25 mouse cellular contexts compared by ENCODE assay signal in the genomic region with DNA sequence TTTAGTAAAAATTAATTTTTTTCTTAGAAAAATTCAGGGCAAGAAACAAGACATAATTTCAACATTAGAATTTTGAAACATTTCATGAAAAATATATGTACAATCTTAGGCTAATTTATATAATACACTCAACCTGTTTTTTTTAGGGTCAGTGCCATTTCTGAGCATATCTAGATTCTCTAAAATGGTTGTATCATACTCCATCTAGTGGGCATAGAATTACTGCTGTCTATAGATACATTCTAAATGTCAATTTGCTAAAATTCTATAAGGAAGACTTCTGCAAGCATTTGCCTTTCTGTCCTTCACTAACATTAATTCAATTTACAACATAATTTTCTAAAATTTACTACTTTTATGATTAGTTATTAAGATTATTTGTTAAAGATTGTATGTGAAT.
A peak's percentile ranks its signal among the peaks of the same experiment; 100 is the strongest.
DNase-seq lines count a peak whose midpoint lies in the region; ATAC-seq and TF ChIP-seq lines count a peak whose summit lies in the region.
"Had no signal": no experiment of that assay in that cellular context is flagged by ENCODE, and none has a peak within 500 bp of the region (broad histone marks: within the 10 kb centered on the region; RNA-seq: fewer than 3 reads in every experiment).

No protein-coding gene starts in this region.

- peak; percentile 23 for TF ChIP-seq CTCF in forebrain, postnatal 0 days (IDR thresholded peaks at IDR 0.05; ENCODE audit: low read depth)
- no peak for TF ChIP-seq CTCF in liver, adult 2 months (IDR thresholded peaks at IDR 0.05; ENCODE audit: low read depth, low read length)

- no peaks in the 10 kb centered on the region for H3K27me3 ChIP-seq in forebrain, postnatal 0 days (ENCODE audit: insufficient read depth, low read length)
- H3K27me3 ChIP-seq in forebrain, embryonic 10.5 days (ENCODE audit: poor library complexity, severe bottlenecking), result no peaks in the 10 kb centered on the region
- H3K27me3 ChIP-seq in liver, adult 2 months (ENCODE audit: control insufficient read depth, insufficient read depth, low read length), result no peaks in the 10 kb centered on the region
- no peaks in the 10 kb centered on the region for H3K27me3 ChIP-seq in liver, embryonic 11.5 days (replicated peaks; ENCODE audit: control insufficient read depth, insufficient read depth, low read length)
- H3K27me3 ChIP-seq: heart, embryonic 13.5 days; limb, embryonic 13.5 days; liver, embryonic 15.5 days had no signal

- no peaks in the 10 kb centered on the region for H3K9me3 ChIP-seq in forebrain, postnatal 0 days (ENCODE audit: low read length)
- no peaks in the 10 kb centered on the region for H3K9me3 ChIP-seq in forebrain, embryonic 10.5 days
- H3K9me3 ChIP-seq in liver, embryonic 11.5 days (ENCODE audit: control insufficient read depth, low read length), result no peaks in the 10 kb centered on the region
- H3K9me3 ChIP-seq: heart, embryonic 13.5 days; limb, embryonic 13.5 days; liver, embryonic 15.5 days had no signal

- ATAC-seq in forebrain, postnatal 0 days, result no peak
- no peak for ATAC-seq in liver, embryonic 11.5 days (replicated peaks; ENCODE audit: low FRiP score)
- ATAC-seq: activated CD4-positive, CD25-positive, alpha-beta regulatory T cell, adult 4 months; forebrain, embryonic 16.5 days; lung, postnatal 0 days had no signal

- no peaks in the 10 kb centered on the region for H3K4me1 ChIP-seq in forebrain, postnatal 0 days (ENCODE audit: insufficient read depth)
- no peaks in the 10 kb centered on the region for H3K4me1 ChIP-seq in forebrain, embryonic 10.5 days
- H3K4me1 ChIP-seq in liver, adult 2 months (ENCODE audit: control insufficient read depth, insufficient read depth, low read length), result no peaks in the 10 kb centered on the region
- no peaks in the 10 kb centered on the region for H3K4me1 ChIP-seq in liver, embryonic 11.5 days (replicated peaks; ENCODE audit: control insufficient read depth, insufficient read depth, low read length)
- H3K4me1 ChIP-seq: heart, embryonic 13.5 days; limb, embryonic 13.5 days; liver, embryonic 15.5 days had no signal

- H3K36me3 ChIP-seq in forebrain, postnatal 0 days (ENCODE audit: insufficient read depth), result no peaks in the 10 kb centered on the region
- H3K36me3 ChIP-seq in forebrain, embryonic 10.5 days (replicated peaks), result no peaks in the 10 kb centered on the region
- H3K36me3 ChIP-seq in liver, adult 2 months (ENCODE audit: control insufficient read depth, insufficient read depth, low read length), result no peaks in the 10 kb centered on the region
- H3K36me3 ChIP-seq in liver, embryonic 11.5 days (ENCODE audit: control insufficient read depth, insufficient read depth, low read length), result no peaks in the 10 kb centered on the region
- H3K36me3 ChIP-seq: heart, embryonic 13.5 days; limb, embryonic 13.5 days; liver, embryonic 15.5 days had no signal

- H3K4me2 ChIP-seq in forebrain, postnatal 0 days (ENCODE audit: low read depth), result no peak overlapping the region
- no peak overlapping the region for H3K4me2 ChIP-seq in liver, embryonic 11.5 days
- H3K4me2 ChIP-seq: heart, embryonic 13.5 days; limb, embryonic 13.5 days; liver, embryonic 15.5 days; midbrain, embryonic 11.5 days had no signal

- no peak for TF ChIP-seq POLR2A in liver, adult 2 months (IDR thresholded peaks at IDR 0.05; ENCODE audit: extremely low read depth, insufficient read depth, low read length)

- H3K79me2 ChIP-seq in liver, adult 2 months (ENCODE audit: control insufficient read depth, insufficient read depth, low read length), result no peaks in the 10 kb centered on the region

- no peak overlapping the region for H3K4me3 ChIP-seq in forebrain, postnatal 0 days (ENCODE audit: low read depth, low read length)
- H3K4me3 ChIP-seq in forebrain, embryonic 10.5 days, result no peak overlapping the region
- H3K4me3 ChIP-seq in liver, adult 2 months (ENCODE audit: insufficient read depth, low read depth, low read length), result no peak overlapping the region
- no peak overlapping the region for H3K4me3 ChIP-seq in liver, embryonic 11.5 days (ENCODE audit: low read depth, low read length)
- H3K4me3 ChIP-seq: heart, adult 2 months; heart, embryonic 13.5 days; limb, embryonic 13.5 days; liver, embryonic 15.5 days had no signal

- no peak overlapping the region for H3K27ac ChIP-seq in forebrain, postnatal 0 days (ENCODE audit: low read depth, low read length)
- no peak overlapping the region for H3K27ac ChIP-seq in forebrain, embryonic 10.5 days
- no peak overlapping the region for H3K27ac ChIP-seq in liver, adult 2 months (replicated peaks; ENCODE audit: insufficient read depth, low read depth, low read length)
- no peak overlapping the region for H3K27ac ChIP-seq in liver, embryonic 11.5 days (ENCODE audit: low read depth, low read length)
- H3K27ac ChIP-seq: heart, adult 2 months; heart, embryonic 13.5 days; limb, embryonic 13.5 days; liver, embryonic 15.5 days had no signal

- no peak for DNase-seq in forebrain, postnatal 0 days
- no peak for DNase-seq in forebrain, embryonic 10.5 days (ENCODE audit: extremely low spot score, low spot score)
- DNase-seq in liver, adult 2 months (ENCODE audit: extremely low read depth, low read depth, low spot score), result peak; percentile 12
- DNase-seq in liver, embryonic 11.5 days (ENCODE audit: low spot score), result no peak
- peak; percentile 4 for DNase-seq in 416B (ENCODE audit: low read depth)
- DNase-seq in brain, adult 2 months (ENCODE audit: low read depth, low spot score), result peak; percentile 2
- no peak for DNase-seq in adrenal gland, postnatal 14 days
- DNase-seq: adrenal gland, postnatal 10 days; cerebellum, adult 9-10 months; gastrocnemius, postnatal 36 days; heart, adult 2 months; heart, postnatal 14 days; kidney, adult 2 months; kidney, postnatal 14 days; layer of hippocampus, postnatal 36 days; right cerebral cortex, postnatal 25 days; spleen, adult 18-20 months; thymus, postnatal 14 days had no signal

- no peak overlapping the region for H3K9ac ChIP-seq in forebrain, postnatal 0 days
- H3K9ac ChIP-seq in liver, adult 2 months (ENCODE audit: low read depth, low read length), result no peak overlapping the region
- H3K9ac ChIP-seq in liver, embryonic 11.5 days (ENCODE audit: low read depth, low read length), result no peak overlapping the region
- H3K9ac ChIP-seq: heart, embryonic 13.5 days; limb, embryonic 13.5 days; liver, embryonic 15.5 days had no signal

Comparison
In these comparisons a context has a peak if more than half of its experiments do, and no peak if none do; other contexts are left out.
1. DNase-seq: peak in liver, adult 2 months (single experiment), 416B (single experiment) and brain, adult 2 months (single experiment); none in forebrain, postnatal 0 days (single experiment), forebrain, embryonic 10.5 days (single experiment), liver, embryonic 11.5 days (single experiment) and adrenal gland, postnatal 14 days (single experiment).